Mouse (Mus musculus): ENCODE results near the gene Wsb1. TPM values are rescaled to one million over a fixed set of nuclear protein-coding genes. Genes with fewer than 3 reads are reported as not detected.

Gene Wsb1
- total and polyA plus RNA-seq, 2 experiments from 2014 or later, result 227 to 230 TPM

DNA sequence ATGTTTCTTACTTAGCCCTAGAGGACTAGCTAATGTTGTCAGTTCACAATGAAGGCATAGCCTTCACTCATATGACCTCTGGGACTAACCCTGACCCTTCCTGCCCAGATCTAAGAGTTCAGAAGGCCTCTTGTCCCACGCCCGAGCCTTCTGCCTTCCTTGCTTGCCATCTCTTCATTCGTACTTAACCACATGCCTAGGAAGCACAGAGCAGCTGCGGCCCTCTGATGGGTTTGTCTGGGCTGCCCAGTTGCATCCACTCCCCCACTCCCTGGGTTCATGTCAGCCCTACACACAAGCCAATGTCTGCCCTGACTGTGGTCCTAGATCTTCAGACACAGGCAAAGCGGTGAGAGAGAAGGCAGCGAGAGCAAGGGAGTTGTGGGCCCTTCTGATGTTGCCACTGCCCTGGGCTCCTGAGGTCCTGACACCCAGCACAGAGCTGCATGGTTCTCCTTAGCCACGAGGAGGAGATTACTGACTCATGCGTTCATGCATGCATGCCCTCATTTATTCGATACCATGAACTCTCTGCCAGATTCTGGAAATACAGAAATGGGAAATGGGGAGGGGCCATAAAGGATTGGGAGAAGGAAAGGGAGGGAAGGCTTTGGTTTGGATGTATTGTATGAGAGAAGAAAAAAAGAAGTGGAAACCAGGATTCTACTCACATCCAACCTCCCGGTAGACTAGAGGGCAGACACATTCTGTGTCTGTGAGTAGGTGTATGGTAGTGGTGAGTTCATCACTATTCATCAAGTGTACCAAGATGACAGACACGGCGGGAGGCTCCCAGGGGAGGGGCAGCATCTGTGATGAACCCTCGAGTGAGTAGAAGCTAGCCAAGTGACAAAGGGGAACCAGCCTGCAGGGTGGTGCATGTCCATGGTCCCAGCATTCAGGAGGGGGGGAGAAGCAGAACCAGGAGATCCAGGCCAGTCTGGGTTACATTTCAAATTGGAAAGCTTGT, 57.3 kb downstream of the Wsb1 start:
- H3K4me1 ChIP-seq (ENCODE audit: insufficient read depth, low read length), result no peaks in the 10 kb centered on the region
- no peak overlapping the region for H3K9ac ChIP-seq (replicated peaks; ENCODE audit: low read length, poor library complexity, severe bottlenecking)
- no peaks in the 10 kb centered on the region for H3K9me3 ChIP-seq (ENCODE audit: low read length)
- H3K36me3 ChIP-seq (ENCODE audit: insufficient read depth, low read length), result no peaks in the 10 kb centered on the region
- H3K27me3 ChIP-seq (ENCODE audit: insufficient read depth, low read length), result no peaks in the 10 kb centered on the region
- no peak overlapping the region for H3K4me2 ChIP-seq (ENCODE audit: low read depth, low read length, poor library complexity, severe bottlenecking)
- ATAC-seq (ENCODE audit: low FRiP score) (no peak), DNase-seq (ENCODE audit: low spot score) (no peak)
- 59% methylated on average over 13 of the region's 13 CpGs for WGBS
- no peak for TF ChIP-seq CTCF (IDR thresholded peaks at IDR 0.05)
- no peak overlapping the region for H3K4me3 ChIP-seq (ENCODE audit: low read depth, low read length)
- H3K27ac ChIP-seq (ENCODE audit: low read depth, low read length), result no peak overlapping the region

GRCm38 (mm10) chr11:79196196-79196869, 58.1 kb downstream of the Wsb1 start:
- DNase-seq (ENCODE audit: low spot score), result no peak
- no peak overlapping the region for H3K27ac ChIP-seq (ENCODE audit: low read depth, low read length)
- no peaks in the 10 kb centered on the region for H3K27me3 ChIP-seq (ENCODE audit: insufficient read depth, low read length)
- H3K4me2 ChIP-seq (ENCODE audit: low read depth, low read length, poor library complexity, severe bottlenecking), result no peak overlapping the region
- no peak for TF ChIP-seq CTCF (IDR thresholded peaks at IDR 0.05)
- no peak for ATAC-seq (ENCODE audit: low FRiP score)
- no peaks in the 10 kb centered on the region for H3K4me1 ChIP-seq (ENCODE audit: insufficient read depth, low read length)
- WGBS, result 64% methylated on average over 3 of the region's 3 CpGs
- H3K9me3 ChIP-seq (ENCODE audit: low read length), result no peaks in the 10 kb centered on the region
- no peak overlapping the region for H3K9ac ChIP-seq (replicated peaks; ENCODE audit: low read length, poor library complexity, severe bottlenecking)
- H3K4me3 ChIP-seq (ENCODE audit: low read depth, low read length), result no peak overlapping the region
- no peaks in the 10 kb centered on the region for H3K36me3 ChIP-seq (ENCODE audit: insufficient read depth, low read length)

- H3K27ac ChIP-seq (ENCODE audit: low read depth, low read length), result no peak overlapping the region
- 90% methylated on average over 1 of the region's 1 CpGs for WGBS
- no peaks in the 10 kb centered on the region for H3K4me1 ChIP-seq (ENCODE audit: insufficient read depth, low read length)
- no peak for ATAC-seq (ENCODE audit: low FRiP score)
- no peaks in the 10 kb centered on the region for H3K27me3 ChIP-seq (ENCODE audit: insufficient read depth, low read length)
- DNase-seq (ENCODE audit: low spot score), result no peak
- no peak overlapping the region for H3K4me3 ChIP-seq (ENCODE audit: low read depth, low read length)
- H3K36me3 ChIP-seq (ENCODE audit: insufficient read depth, low read length), result no peaks in the 10 kb centered on the region
- H3K9ac ChIP-seq (replicated peaks; ENCODE audit: low read length, poor library complexity, severe bottlenecking), result no peak overlapping the region
- no peaks in the 10 kb centered on the region for H3K9me3 ChIP-seq (ENCODE audit: low read length)
- peak; percentile 55 for TF ChIP-seq CTCF (IDR thresholded peaks at IDR 0.05)
- H3K4me2 ChIP-seq (ENCODE audit: low read depth, low read length, poor library complexity, severe bottlenecking), result no peak overlapping the region
Measured at GRCm38 (mm10) chr11:79192176-79192575, 62.3 kb downstream of the Wsb1 start.

- H3K27me3 ChIP-seq (ENCODE audit: insufficient read depth, low read length), result no peaks in the 10 kb centered on the region
- 90% methylated on average over 4 of the region's 4 CpGs for WGBS
- no peaks in the 10 kb centered on the region for H3K9me3 ChIP-seq (ENCODE audit: low read length)
- H3K4me2 ChIP-seq (ENCODE audit: low read depth, low read length, poor library complexity, severe bottlenecking), result no peak overlapping the region
- TF ChIP-seq CTCF (IDR thresholded peaks at IDR 0.05), result no peak
- H3K4me3 ChIP-seq (ENCODE audit: low read depth, low read length), result no peak overlapping the region
- no peak overlapping the region for H3K9ac ChIP-seq (replicated peaks; ENCODE audit: low read length, poor library complexity, severe bottlenecking)
- no peak for DNase-seq (ENCODE audit: low spot score)
- no peaks in the 10 kb centered on the region for H3K4me1 ChIP-seq (ENCODE audit: insufficient read depth, low read length)
- H3K36me3 ChIP-seq (ENCODE audit: insufficient read depth, low read length), result no peaks in the 10 kb centered on the region
- no peak overlapping the region for H3K27ac ChIP-seq (ENCODE audit: low read depth, low read length)
- ATAC-seq (ENCODE audit: low FRiP score), result no peak
Measured at GRCm38 (mm10) chr11:79191214-79191613, 63.3 kb downstream of the Wsb1 start.

DNA sequence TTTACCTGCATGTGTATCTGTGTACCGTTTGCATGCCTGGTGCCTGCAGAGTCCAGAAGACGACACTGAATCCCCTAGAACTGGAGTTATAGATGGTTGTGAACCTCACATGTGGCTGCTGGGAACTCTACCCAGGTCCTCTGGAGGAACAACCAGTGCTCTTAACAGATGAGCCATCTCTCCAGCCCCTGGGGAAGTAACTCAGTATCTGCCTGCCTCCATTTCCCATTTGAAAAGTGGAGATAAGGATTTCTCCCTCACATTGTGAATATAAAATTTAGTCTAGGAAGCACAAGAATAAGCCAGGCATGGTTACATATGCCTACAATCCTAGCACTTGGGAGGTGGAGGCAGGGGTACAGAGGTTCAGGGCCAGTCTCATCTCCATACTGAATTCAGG, 64.2 kb downstream of the Wsb1 start:
- WGBS, result 87% methylated on average over 2 of the region's 2 CpGs
- no peaks in the 10 kb centered on the region for H3K36me3 ChIP-seq (ENCODE audit: insufficient read depth, low read length)
- H3K4me3 ChIP-seq (ENCODE audit: low read depth, low read length), result no peak overlapping the region
- TF ChIP-seq CTCF (IDR thresholded peaks at IDR 0.05), result no peak
- H3K9me3 ChIP-seq (ENCODE audit: low read length), result no peaks in the 10 kb centered on the region
- no peaks in the 10 kb centered on the region for H3K4me1 ChIP-seq (ENCODE audit: insufficient read depth, low read length)
- no peaks in the 10 kb centered on the region for H3K27me3 ChIP-seq (ENCODE audit: insufficient read depth, low read length)
- ATAC-seq (ENCODE audit: low FRiP score) (no peak), DNase-seq (ENCODE audit: low spot score) (no peak)
- no peak overlapping the region for H3K4me2 ChIP-seq (ENCODE audit: low read depth, low read length, poor library complexity, severe bottlenecking)
- no peak overlapping the region for H3K27ac ChIP-seq (ENCODE audit: low read depth, low read length)
- H3K9ac ChIP-seq (replicated peaks; ENCODE audit: low read length, poor library complexity, severe bottlenecking), result no peak overlapping the region

Other genes starting within 250 kb of the Wsb1 start
- 33.7 and 38.1 TPM in 2 replicates for gene Ksr1, start 108.3 kb downstream of the Wsb1 start, total RNA-seq (2014; rRNA removed)
- gene Ksr1, start 108.3 kb downstream of the Wsb1 start, polyA plus RNA-seq (2015; fragmentation: Nextera tagmentation; extraction: Ambion mirVana), result 2.6 and 3.2 TPM in 2 replicates
- not detected in 2 replicates for gene Gm9964, start 42.2 kb upstream of the Wsb1 start, total RNA-seq (2014; rRNA removed)
- 0.22 TPM in 1 of 2 replicates, not detected in the other for gene Gm9964, start 42.2 kb upstream of the Wsb1 start, polyA plus RNA-seq (2015; fragmentation: Nextera tagmentation; extraction: Ambion mirVana)
- gene Nf1, start 85.0 kb upstream of the Wsb1 start, total RNA-seq (2014; rRNA removed), result 83.0 and 99.1 TPM in 2 replicates
- 7.0 and 7.3 TPM in 2 replicates for gene Nf1, start 85.0 kb upstream of the Wsb1 start, polyA plus RNA-seq (2015; fragmentation: Nextera tagmentation; extraction: Ambion mirVana)
- gene Omg, start 249.4 kb upstream of the Wsb1 start, total RNA-seq (2014; rRNA removed), result 20.5 and 31.4 TPM in 2 replicates
- 27.2 and 34.3 TPM in 2 replicates for gene Omg, start 249.4 kb upstream of the Wsb1 start, polyA plus RNA-seq (2015; fragmentation: Nextera tagmentation; extraction: Ambion mirVana)

Measured in midbrain, postnatal 0 days (tissue).